Mouse (Mus musculus): Measurements from ENCODE around the gene Zfp385c.

DNA sequence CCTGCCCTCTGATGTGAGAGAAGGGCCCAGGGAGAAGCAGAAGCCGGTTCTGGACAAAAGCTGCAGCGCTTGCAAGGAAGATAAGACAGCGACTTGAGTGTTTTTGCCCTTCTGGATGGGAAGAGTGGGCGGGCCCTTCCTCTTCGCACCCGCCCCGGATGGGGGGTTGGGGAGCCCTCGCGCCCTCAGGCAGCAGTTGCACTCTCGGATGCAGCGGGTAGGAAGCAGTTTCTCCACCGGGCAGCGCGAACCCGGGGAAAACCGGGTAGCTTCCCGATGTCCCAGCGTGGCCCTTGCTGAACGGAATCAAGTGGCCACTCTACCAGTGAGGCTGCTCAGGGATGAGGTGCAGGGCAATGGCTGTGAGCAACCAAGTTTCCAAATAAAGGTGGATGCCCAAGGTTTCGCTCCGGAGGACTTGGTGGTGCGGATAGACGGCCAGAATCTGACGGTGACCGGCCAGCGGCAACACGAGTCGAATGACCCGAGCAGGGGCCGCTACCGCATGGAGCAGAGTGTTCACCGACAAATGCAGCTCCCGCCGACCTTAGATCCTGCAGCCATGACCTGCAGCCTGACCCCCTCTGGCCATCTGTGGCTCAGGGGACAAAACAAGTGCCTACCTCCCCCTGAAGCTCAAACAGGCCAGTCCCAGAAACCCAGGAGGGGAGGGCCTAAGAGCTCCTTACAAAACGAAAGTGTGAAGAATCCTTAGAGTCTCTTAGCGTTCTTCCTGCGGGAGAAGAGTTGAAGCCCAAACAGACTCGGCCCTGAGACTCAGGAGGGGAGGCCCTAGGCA lies 21.7 kb upstream of the Zfp385c start, which contains the start of gene Hspb9:
- TF ChIP-seq EP300 (IDR thresholded peaks at IDR 0.05; ENCODE audit: low read depth) (no peak), CTCF (IDR thresholded peaks at IDR 0.05; ENCODE audit: low read depth) (no peak)

All from liver, embryonic 14.5 days (tissue).